Mouse (Mus musculus): ENCODE measurements around the gene Birc6.

GRCm38 (mm10) chr17:74688555-74688954 lies 160.5 kb downstream of the Birc6 start:
- no peak for TF ChIP-seq CTCF (IDR thresholded peaks at IDR 0.05; ENCODE audit: extremely low read depth, insufficient read length, insufficient replicate concordance, low read depth, low read length)
- no peak for TF ChIP-seq POLR2A (IDR thresholded peaks at IDR 0.05; ENCODE audit: low read depth, low read length)
